Mouse (Mus musculus): ENCODE measurements around the gene Zfand4.

- TF ChIP-seq CTCF (IDR thresholded peaks at IDR 0.05; ENCODE audit: low read depth, low read length) (no peak), TAL1 (conservative IDR thresholded peaks at IDR 0.05; ENCODE audit: low read depth, low read length) (peak; percentile 29; the same call in 1 of the 2 replicates)
Measured at GRCm38 (mm10) chr6:116349997-116350396, 86.0 kb downstream of the Zfand4 start.
